Mouse (Mus musculus) heart, postnatal 0 days (tissue): ENCODE data around the gene Ppih. TPM values are rescaled to one million over a fixed set of nuclear protein-coding genes. Genes with fewer than 3 reads are reported as not detected.
"Not testable (repeated sequence)": the region's sequence is repeated elsewhere in the genome, so short reads cannot be mapped to it uniquely, and the experiment has no call there.

Source experiments
- ATAC-seq: fragments of 200-750 bp; cut with Nextera tagmentation; 2 replicates; pipeline ENCODE4 v1.8.0; 2017; ENCODE audit warnings: low read depth, moderate number of reproducible peaks, moderate library complexity; ENCODE audit not compliant: insufficient read depth
- DNase-seq: peaks from one replicate; pipeline ENCODE4 v3.0.0-alpha.2; 2016; ENCODE audit warnings: low spot score
- H3K27ac ChIP-seq: fragments of 300-500 bp; sonication (generic); 2 replicates; pipeline ENCODE4 v1.5.1; 2014; ENCODE audit warnings: low read depth, mild to moderate bottlenecking
- H3K27me3 ChIP-seq: fragments of 300-500 bp; sonication (generic); 2 replicates; pipeline ENCODE4 v1.6.1; 2014; ENCODE audit warnings: low read length, mixed read lengths; ENCODE audit not compliant: control insufficient read depth, insufficient read depth
- H3K36me3 ChIP-seq: fragments of 300-500 bp; sonication (generic); replicated peaks from 2 replicates; pipeline ENCODE4 v1.6.1; 2014; ENCODE audit warnings: low read length, mixed read lengths; ENCODE audit not compliant: control insufficient read depth, insufficient read depth
- H3K4me1 ChIP-seq: fragments of 300-500 bp; sonication (generic); 2 replicates; pipeline ENCODE4 v1.6.1; 2014; ENCODE audit warnings: antibody characterized with exemption; ENCODE audit not compliant: control insufficient read depth, insufficient read depth
- H3K4me2 ChIP-seq: fragments of 300-500 bp; sonication (generic); 2 replicates; pipeline ENCODE4 v1.6.1; 2014; ENCODE audit warnings: low read depth, mild to moderate bottlenecking, low read length, moderate library complexity
- H3K4me3 ChIP-seq: fragments of 300-500 bp; sonication (generic); 2 replicates; pipeline ENCODE4 v1.5.1; 2014; ENCODE audit warnings: low read depth, low read length
- H3K9ac ChIP-seq: fragments of 300-500 bp; sonication (generic); replicated peaks from 2 replicates; pipeline ENCODE4 v1.6.1; 2014; ENCODE audit warnings: low read depth, low read length, mixed read lengths
- H3K9me3 ChIP-seq: fragments of 300-500 bp; sonication (generic); replicated peaks from 2 replicates; pipeline ENCODE4 v1.6.1; 2016; ENCODE audit warnings: low read length; ENCODE audit not compliant: control insufficient read depth
- CTCF ChIP-seq: IDR thresholded peaks from 2 replicates; pipeline ENCODE4 v1.5.1; 2016; ENCODE audit warnings: antibody characterized with exemption, control low read depth, low read depth
- EP300 ChIP-seq: IDR thresholded peaks from 2 replicates; pipeline ENCODE4 v1.6.1; 2016; ENCODE audit warnings: antibody characterized with exemption, low read depth
- whole genome bisulfite sequencing: fragments of 180-500 bp; shearing (Covaris S2); extraction: QIAGEN DNeasy Blood & Tissue Kit; methylation state at CpG from one replicate; pipeline ENCODE4 v1.1.7; 2014; 5-methylcytosine and 5-hydroxymethylcytosine counted together
- polyA plus RNA-seq: library from polyadenylated mRNA; unstranded; fragments of >200 nt; fragmentation: Nextera tagmentation; extraction: Ambion mirVana; gene quantifications from 2 replicates; pipeline ENCODE4 v1.2.1, GENCODE M21; 2015
- total RNA-seq: library from RNA; depleted of rRNA; stranded (reverse); fragments of >200 nt; gene quantifications from 2 replicates; pipeline ENCODE4 v1.2.3, GENCODE M21; 2014; ENCODE audit warnings: low replicate concordance

The Ppih gene
- total and polyA plus RNA-seq, 2 experiments from 2014 or later: 15.2 to 21.5 TPM

- no peak overlapping the region for H3K4me2 ChIP-seq
- no peak overlapping the region for H3K4me3 ChIP-seq
- DNase-seq (no peak), ATAC-seq (no peak)
- 81% methylated on average over 1 of the region's 1 CpGs for WGBS
- TF ChIP-seq EP300 (no peak), CTCF (no peak)
- no peak overlapping the region for H3K9ac ChIP-seq
- peaks cover 60% of the 10 kb centered on the region for H3K36me3 ChIP-seq
- peaks cover 17% of the 10 kb centered on the region for H3K4me1 ChIP-seq
- H3K9me3 ChIP-seq: no peaks in the 10 kb centered on the region
- H3K27me3 ChIP-seq: no peaks in the 10 kb centered on the region
- H3K27ac ChIP-seq: no peak overlapping the region; the same call in 1 of the 2 replicates
Measured at GRCm38 (mm10) chr4:119284861-119285260, 35.5 kb downstream of the Ppih start.

- not testable (repeated sequence) for H3K9me3 ChIP-seq, ATAC-seq, DNase-seq, H3K4me2 ChIP-seq, H3K9ac ChIP-seq, H3K4me1 ChIP-seq, H3K27me3 ChIP-seq, H3K4me3 ChIP-seq, H3K27ac ChIP-seq
- 84% methylated on average over 15 of the region's 15 CpGs for WGBS
- peaks cover 68% of the 10 kb centered on the region for H3K36me3 ChIP-seq
Measured at GRCm38 (mm10) chr4:119278784-119279183, 41.6 kb downstream of the Ppih start.

- TF ChIP-seq CTCF (no peak), EP300 (no peak)
- ATAC-seq (0 out of 2 replicates have a peak, but pooled peaks have one; percentile 18), DNase-seq (no peak)
- no peak overlapping the region for H3K4me3 ChIP-seq
- WGBS: 60% methylated on average over 2 of the region's 2 CpGs
- no peak overlapping the region for H3K4me2 ChIP-seq
- no peak overlapping the region for H3K9ac ChIP-seq
- no peaks in the 10 kb centered on the region for H3K9me3 ChIP-seq
- H3K27me3 ChIP-seq: no peaks in the 10 kb centered on the region
- H3K27ac ChIP-seq: peak overlapping the region; percentile 86
- peaks cover 61% of the 10 kb centered on the region for H3K36me3 ChIP-seq
- H3K4me1 ChIP-seq: no peaks in the 10 kb centered on the region
Measured at GRCm38 (mm10) chr4:119275726-119276125, 44.6 kb downstream of the Ppih start.

GRCm38 (mm10) chr4:119275226-119275625 is 45.1 kb downstream of the Ppih start:
- no peaks in the 10 kb centered on the region for H3K9me3 ChIP-seq
- H3K9ac ChIP-seq: no peak overlapping the region
- H3K4me1 ChIP-seq: no peaks in the 10 kb centered on the region
- peak overlapping the region; percentile 86 for H3K27ac ChIP-seq
- 0 out of 2 replicates have a peak overlapping the region, but pooled peaks have one; percentile 2 for H3K4me2 ChIP-seq
- peaks cover 63% of the 10 kb centered on the region for H3K36me3 ChIP-seq
- peak; percentile 70 for ATAC-seq
- no peaks in the 10 kb centered on the region for H3K27me3 ChIP-seq
- TF ChIP-seq EP300 (peak; percentile 71; the same call in 1 of the 2 replicates), CTCF (no peak)
- peak; percentile 68 for DNase-seq
- no peak overlapping the region for H3K4me3 ChIP-seq
- 36% methylated on average over 2 of the region's 2 CpGs for WGBS

GRCm38 (mm10) chr4:119274627-119275026 is 45.7 kb downstream of the Ppih start:
- no peak for DNase-seq
- 0 out of 2 replicates have a peak overlapping the region, but pooled peaks have one; percentile 2 for H3K4me2 ChIP-seq
- 65% methylated on average over 1 of the region's 1 CpGs for WGBS

GRCm38 (mm10) chr4:119266606-119267005 is 53.7 kb downstream of the Ppih start:
- Histone ChIP-seq H3K4me1 (no peaks in the 10 kb centered on the region), H3K4me2 (no peak overlapping the region), H3K27ac (no peak overlapping the region), H3K9ac (no peak overlapping the region), H3K4me3 (no peak overlapping the region), H3K9me3 (no peaks in the 10 kb centered on the region), H3K36me3 (peaks cover 16% of the 10 kb centered on the region), H3K27me3 (no peaks in the 10 kb centered on the region)
- DNase-seq (no peak), ATAC-seq (no peak)
- TF ChIP-seq CTCF (no peak), EP300 (no peak)
- 70% methylated on average over 13 of the region's 13 CpGs for WGBS

More at GRCm38 (mm10) chr4:119274627-119275026, 45.7 kb downstream of the Ppih start:
- TF ChIP-seq CTCF: no peak
- no peak for TF ChIP-seq EP300
- peak; percentile 81 for ATAC-seq
- Histone ChIP-seq H3K4me3 (no peak overlapping the region), H3K27ac (peak overlapping the region; percentile 86), H3K9ac (no peak overlapping the region), H3K36me3 (peaks cover 61% of the 10 kb centered on the region), H3K9me3 (no peaks in the 10 kb centered on the region), H3K4me1 (no peaks in the 10 kb centered on the region), H3K27me3 (no peaks in the 10 kb centered on the region)
